Mouse (Mus musculus): ENCODE data around the gene Pla2g10.
A peak's percentile ranks its signal among the peaks of the same experiment; 100 is the strongest.
"Not testable (repeated sequence)": the region's sequence is repeated elsewhere in the genome, so short reads cannot be mapped to it uniquely, and the experiment has no call there.

Pla2g10 gene

DNA sequence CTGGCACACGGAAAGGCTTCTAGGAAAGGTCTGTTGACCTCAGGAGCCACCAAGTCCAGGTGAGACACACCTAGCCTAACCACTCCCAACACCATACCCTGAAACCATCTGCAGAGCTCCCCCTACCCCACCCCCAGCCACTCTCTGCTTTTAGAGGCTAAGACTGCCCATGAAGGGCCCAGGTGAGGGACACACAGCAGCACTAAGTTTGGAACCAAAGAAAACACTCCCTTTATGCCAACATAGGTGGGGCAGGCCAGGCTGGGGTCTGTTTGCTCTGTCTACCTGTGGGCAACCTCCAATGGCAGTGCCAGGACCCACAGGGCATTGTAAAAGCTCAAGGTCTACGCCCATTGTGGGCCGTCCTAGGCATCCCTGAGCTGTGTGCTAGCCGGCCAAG lies 1.4 kb downstream of the Pla2g10 start:
- DNase-seq (ENCODE audit: low read depth, low spot score) = no peak

DNA sequence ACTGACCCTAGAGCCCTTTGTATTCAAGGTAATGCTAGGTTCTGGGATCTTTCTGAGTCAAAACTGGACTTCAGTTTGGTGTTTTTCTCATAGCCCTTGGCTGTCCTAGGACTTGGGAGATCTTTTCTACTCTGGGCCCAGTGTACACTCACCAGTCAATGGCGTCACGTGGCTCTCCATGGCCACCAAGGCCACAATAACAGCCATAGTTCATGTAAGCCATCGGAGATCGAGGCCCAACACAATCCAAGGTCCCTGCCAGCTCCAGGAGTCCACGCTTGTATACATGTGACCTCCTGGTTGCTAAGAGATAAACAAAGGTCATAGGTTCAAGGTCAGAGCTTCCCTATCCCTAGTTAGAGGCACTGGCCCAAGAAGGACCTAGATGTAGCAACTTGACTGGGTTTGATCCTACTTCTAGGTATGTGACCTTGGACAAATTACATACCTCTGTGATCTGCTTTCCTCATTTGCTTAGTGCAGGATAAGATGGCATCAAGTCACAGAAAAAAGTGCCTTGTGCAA lies 2.9 kb downstream of the Pla2g10 start:
- DNase-seq (ENCODE audit: low read depth, low spot score) = no peak

DNA sequence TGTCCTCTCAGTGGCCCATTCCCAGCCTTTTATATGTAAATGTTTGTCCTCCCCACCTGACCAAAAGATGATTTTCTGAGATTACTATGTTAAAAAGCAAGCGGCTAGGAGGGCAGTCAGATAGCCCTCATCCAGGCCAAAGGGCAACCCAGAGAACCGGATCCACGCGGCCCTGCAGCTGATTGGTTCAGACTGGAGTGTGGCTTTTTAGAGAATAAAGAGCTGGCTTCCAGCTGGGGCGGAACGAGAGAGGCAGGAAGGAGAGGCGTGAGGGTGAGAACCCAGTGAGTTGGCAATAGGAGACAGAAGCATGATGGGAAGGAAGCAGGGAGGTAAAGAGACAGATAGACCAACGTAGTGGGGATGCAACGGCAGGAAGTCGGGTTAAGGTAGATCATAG lies 7.8 kb downstream of the Pla2g10 start:
- DNase-seq (ENCODE audit: low read depth, low spot score) = no peak

DNA sequence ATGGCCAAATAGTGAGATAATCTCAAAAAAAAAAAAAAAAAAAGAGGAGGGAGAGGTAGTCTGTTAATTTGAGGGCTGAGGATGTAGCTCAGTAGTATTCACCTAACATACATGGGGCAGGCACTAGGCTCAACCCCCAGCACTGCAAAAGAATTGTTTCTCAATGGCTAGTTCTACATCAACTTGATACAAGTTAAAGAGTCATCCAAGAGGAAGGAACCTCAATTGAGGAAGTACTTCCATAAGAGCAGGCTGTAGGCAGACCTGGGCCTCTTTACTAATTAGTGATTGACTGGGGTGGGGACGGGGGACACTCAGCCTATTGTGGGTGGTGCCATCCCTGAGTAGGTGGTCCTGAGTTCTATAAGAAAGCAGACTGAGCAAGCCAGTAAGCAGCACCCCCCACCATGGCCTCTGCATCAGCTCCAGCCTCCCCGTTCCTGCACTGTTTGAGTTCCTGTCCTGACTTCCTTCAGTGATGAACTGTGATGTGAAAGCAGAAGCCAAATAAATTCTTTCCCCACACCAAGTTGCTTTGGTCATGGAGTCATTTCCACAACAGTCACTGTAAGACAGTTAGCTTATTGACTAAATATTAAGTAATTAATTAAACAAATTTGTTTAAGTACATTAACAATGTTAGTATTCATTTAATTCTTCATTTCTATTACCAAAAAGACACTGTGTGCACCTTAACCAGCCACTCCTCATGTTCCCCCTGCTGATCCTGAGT lies 13.8 kb downstream of the Pla2g10 start:
- DNase-seq (ENCODE audit: low read depth, low spot score) = no peak

DNA sequence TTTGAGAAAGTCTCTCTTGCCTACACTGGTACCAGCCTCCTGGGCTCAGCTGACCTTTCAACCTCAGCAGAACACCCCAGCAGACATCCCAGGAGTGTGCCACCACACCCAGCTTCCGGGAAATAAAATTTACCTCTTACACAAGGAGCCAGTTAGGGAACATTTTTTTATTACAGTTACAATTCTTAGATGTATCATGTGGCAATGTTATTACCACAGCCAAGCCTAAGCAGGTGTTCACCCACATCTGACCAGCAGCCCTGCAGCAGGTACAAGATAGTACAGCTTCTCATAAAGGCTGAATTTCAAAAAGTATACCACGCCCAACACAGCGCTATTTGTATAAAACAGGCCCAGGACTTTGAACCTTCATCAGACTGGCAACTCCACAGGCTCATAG lies 15.9 kb downstream of the Pla2g10 start:
- DNase-seq (ENCODE audit: low read depth, low spot score) = no peak

DNA sequence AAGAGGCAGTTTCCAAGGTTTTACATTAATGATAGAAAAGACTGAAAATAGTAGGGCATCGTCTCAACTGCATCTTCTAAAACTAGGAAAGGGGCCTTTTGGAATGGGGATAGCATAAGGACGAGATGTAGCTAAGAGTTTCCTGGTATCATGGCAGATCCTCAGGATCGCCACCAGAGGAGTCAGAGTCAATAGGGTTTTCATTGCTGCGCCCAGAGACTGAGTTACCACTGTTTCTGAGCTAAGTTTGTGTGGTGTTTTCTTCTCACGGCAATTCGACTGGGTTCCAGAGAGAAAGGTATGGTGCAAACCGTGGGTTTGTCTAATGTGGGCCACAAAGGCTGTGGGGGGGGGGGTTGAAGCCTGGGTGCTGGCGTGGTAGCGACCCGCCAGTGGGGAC lies 26.1 kb downstream of the Pla2g10 start:
- no peak for DNase-seq (ENCODE audit: low read depth, low spot score)

DNA sequence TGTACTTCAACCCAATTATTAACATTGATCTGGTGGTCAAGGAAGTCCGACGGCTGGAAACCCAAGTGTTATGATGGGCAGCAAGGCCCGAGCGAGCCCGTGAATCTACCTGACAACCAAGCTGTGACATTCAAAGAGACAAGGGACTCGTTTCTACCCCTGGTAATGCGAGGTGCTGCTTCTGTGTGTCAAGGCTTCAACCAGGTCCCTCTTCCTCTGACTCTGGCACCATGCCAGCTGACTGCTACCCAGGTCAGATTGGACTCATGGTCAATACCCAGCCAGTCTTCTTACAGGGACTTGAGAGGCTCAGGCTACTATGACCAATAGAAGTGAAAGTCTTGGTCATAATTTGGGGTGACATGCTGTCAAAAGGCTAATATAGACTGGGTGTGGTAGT lies 28.6 kb downstream of the Pla2g10 start:
- DNase-seq (ENCODE audit: low read depth, low spot score) = no peak

DNA sequence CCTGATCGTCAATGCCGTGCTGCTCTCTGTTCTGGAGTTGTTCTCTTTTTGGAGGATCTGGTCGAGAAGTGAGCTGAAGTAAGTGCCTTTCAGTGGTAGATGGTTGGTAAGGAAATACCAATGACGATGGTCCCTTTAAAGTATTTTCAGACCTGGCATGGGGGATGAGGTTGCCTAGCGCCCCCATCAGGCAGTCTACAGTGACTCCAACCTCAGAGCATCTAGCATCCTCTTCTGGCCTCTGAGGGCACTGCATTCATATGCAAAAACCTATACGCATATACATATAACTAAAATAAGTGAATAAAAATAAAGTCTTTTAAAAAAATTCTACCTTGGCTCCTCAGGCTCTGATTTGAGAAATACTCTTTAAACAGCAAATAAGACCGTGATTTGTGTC lies 31.8 kb downstream of the Pla2g10 start:
- DNase-seq (ENCODE audit: low read depth, low spot score) = no peak

DNA sequence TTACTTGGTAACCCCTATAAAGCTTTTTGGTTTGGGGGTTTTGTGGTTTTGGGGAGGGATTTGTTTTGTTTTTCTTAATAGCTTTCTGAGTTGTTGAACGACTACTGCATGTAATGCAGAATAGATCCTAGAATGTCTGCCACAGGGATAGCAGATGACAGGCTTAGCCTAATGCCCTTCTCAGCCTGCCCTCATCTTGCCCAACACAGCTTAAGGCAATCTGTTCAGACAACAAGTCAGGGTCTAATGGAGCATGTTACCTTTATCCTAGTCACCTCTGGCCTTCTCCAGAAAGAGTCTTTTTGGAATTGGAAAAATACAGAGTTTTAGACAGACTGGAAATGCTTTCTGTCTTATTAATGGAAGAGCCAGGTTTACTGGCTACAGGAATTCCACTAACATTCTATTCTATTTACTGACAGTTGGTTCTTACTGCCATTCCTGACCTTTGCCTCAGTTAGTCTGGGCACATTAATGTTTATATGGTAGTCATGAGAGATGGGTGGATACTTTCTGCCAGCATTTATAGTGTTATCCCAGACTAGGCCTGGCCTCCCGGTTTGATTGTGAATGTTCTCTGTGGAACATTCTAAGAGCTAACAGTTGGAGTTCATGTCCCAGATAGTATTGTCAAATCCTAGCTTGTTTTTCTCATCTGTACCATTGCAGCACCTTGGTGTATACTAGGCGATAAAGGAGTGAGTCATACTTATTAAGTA lies 52.0 kb downstream of the Pla2g10 start:
- no peak for DNase-seq (ENCODE audit: low read depth, low spot score)

DNA sequence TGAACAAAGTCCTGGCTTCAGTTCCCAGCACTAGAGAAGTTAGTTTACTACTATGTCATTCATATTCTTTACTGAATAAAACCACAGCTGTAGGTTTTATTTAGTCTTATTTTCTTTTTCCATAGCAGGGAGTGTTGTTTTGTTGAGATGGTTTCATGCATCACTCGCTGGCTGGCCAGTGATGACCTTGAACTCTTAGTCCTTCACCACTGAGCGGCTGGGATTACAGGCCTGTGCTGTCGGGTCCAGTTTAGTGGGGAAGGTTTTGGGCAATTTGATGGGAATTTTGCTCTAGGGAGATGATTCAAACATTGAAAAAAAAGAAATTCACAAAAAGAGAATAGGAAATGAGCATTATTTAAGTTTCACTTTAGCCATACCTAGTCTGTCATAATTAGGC lies 56.3 kb downstream of the Pla2g10 start:
- no peak for DNase-seq (ENCODE audit: low read depth, low spot score)

DNA sequence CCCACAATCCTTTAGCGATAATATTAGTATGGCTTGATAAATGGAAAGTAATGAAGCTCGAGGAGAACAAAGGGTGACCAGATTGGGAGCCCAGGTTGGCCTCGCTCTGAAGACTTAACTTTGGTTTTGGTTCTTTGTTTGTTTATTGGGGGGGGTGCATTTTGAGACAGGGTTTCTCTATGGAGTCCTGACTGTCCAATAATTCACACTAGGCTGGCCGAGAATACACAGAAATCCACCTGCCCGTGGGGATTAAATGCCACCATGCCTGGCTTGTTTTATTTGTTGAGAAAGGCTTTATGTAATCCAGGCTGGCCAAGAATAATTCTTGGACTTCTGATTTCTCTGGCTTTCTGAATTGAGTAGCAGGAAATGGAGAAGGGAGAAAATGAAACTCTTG lies 57.7 kb downstream of the Pla2g10 start:
- DNase-seq (ENCODE audit: low read depth, low spot score) = no peak

DNA sequence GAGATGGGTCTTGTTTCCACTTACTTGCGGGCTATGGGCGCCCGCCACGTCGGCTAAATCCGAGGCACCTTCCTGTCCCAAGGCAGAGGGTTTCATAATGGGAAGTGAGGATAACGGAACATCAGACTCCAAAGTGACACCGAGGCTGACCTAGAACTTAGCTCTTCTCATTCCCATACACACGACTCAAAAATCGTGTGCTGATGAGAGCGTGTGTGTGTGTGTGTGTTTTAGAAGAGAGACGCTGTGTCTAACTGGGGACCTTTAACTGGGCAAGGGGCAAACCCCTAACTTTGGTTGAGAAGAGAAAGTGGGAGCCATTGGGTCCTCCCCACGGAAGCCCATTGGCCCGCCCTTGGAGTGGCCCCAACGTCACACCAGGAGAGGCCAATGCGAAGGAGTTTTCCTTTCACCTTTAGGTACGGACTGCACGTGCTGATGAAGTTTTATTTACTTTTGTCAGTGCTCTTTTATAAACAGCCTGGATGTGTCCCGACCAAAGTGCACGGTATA lies 58.3 kb downstream of the Pla2g10 start:
- DNase-seq (ENCODE audit: low read depth, low spot score) = peak; percentile 64

DNA sequence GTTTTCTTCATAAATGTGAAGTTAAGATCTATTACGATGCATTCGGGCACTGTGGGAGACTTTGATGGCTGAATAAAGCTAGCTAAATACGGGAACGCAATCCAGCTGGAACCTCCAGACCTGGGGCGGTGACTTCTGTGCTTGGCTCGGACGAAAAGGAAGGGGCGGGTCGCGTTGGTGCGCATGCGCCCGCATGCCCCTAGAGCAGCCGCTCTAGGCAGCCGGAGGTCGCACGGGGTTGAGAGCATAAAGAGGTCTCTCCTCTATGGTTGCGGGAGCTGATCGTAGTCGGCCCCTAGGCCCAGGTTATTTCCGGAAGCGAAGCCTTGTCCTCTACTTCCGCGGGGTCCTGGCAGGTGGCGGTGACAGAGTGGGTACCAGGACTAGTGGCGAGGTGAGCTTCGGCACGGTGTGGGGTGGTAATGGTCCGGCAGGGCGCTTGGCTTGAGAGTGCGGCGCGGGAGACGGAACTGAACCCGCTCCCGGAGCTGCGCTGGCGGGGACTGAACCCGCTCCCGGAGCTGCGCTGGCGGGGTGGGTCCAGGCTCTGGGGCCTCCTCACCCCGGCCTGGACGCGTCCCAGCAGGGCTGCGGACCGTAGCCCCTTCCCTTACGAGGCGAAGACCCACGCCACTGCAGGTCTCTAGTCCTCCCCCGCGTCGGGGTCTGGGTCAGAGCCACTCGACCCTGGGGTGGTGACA lies 58.9 kb downstream of the Pla2g10 start, which contains the start of the genes Bfar and 3110001I22Rik:
Gene Bfar, plus strand, starts transcription at position 174 of the 701 bp plus-strand sequence.
Gene 3110001I22Rik, plus strand, starts transcription at position 245 of the 701 bp plus-strand sequence.
- peak; percentile 95 for DNase-seq (ENCODE audit: low read depth, low spot score)

DNA sequence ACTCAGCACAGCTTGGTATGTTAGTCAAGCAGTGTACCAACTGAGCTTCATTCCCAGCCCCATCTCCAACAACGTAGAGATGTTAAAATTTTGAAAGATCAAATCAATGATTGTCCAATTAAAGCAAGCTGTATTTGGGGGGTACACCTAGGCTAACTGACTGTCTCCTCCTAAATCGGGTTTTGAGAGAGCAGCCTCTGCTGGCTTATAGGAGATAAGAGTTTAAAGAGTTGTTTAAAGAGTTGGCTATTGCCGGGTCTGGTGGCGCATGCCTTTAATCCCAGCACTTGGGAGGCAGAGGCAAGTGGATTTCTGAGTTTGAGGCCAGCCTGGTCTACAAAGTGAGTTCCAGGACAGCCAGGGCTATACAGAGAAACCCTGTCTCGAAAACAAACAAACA lies 59.9 kb downstream of the Pla2g10 start:
- DNase-seq (ENCODE audit: low read depth, low spot score) = not testable (repeated sequence)

DNA sequence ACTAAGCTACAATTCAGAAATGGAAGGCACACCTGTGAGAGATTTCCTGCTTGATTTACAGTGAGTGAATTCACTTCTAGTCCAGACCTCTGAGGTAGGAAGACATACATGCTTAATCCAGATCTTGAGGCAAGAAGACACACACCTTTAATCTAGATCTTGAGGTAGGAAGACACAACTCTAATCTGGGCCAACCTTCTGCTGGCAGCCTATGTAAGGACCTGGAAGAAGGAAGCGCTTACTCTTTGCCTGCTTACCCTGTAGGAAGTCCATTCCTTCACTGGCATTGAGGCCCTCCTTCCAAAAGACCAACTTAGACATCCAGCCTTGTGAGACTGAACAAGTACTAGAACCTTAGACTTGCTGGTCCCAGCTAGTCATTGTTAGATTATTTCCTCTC lies 61.5 kb downstream of the Pla2g10 start:
- DNase-seq (ENCODE audit: low read depth, low spot score) = no peak

DNA sequence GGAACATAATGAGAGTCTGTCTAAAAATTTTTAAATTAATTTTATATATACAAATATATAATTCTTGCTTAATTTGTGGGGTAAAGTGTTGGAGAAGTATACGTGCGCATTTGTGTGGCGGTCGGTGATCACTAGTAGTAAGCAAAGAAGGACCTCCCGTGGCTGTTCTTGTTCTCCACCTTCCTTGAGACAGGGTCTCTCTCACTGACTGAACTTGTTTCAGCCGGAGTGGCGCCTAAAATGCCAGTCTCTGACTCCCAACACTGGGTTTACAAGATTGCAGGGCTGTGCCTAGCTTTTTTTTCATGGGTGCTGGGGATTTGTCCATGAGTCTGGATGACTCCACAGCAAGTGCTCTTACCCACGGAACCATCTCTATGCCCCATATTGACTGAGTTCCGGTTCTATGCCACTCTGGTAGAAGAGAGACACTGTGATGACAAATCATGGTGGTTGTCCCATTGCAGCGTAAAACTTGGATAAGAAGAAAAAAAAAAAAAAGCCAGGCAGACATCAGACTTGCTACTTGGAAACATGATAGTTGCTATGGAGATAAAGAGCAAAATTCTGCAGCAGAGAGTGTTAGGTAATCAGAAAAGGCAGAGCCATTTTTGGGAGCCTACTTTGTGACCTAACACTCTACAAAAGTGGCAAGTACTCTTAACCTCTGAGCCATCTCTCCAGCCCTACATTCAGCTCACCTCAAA lies 62.2 kb downstream of the Pla2g10 start:
- no peak for DNase-seq (ENCODE audit: low read depth, low spot score)

DNA sequence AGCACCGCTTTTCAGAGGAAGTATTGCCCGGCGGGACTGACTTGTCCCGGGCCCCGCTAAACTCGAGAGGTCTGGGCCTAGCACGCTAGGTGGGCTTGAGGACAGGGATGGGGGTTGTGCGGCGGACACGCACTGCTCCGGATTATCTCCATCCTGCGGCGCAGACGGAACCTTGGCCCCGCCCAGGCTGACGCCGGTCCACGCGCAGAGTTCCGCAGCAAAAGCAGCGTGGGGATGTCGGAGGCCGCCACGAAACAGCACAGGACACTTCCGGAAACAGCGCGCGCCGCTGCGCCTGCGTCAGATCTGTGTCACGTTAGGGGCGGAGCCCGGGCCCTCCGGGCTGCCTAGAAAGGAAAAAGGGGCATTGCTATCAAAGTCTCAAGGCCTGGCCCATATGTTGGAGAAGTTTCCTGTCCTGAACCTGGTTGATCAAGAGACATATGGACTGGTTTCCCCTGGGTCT lies 62.9 kb downstream of the Pla2g10 start, which contains the start of gene Parn:
Gene Parn, minus strand, starts transcription at position 293 of the 466 bp plus-strand sequence.
- peak; percentile 95 for DNase-seq (ENCODE audit: low read depth, low spot score)
